Mouse (Mus musculus): Measurements from ENCODE around the gene Rab10. TPM values are rescaled to one million over a fixed set of nuclear protein-coding genes. Genes with fewer than 3 reads are reported as not detected.
A peak's percentile ranks its signal among the peaks of the same experiment; 100 is the strongest.

Gene Rab10
- polyA plus RNA-seq, 1 experiment from 2014 or later = 96.1 TPM

GRCm38 (mm10) chr12:3265188-3265587 lies 44.6 kb downstream of the Rab10 start:
- H3K27me3 ChIP-seq = no peaks in the 10 kb centered on the region
- no peak overlapping the region for H3K27ac ChIP-seq (replicated peaks)
- WGBS = 95% methylated on average over 2 of the region's 2 CpGs
- H3K36me3 ChIP-seq = peaks cover 15% of the 10 kb centered on the region; the same call in 1 of the 2 replicates
- ATAC-seq (ENCODE audit: insufficient number of reproducible peaks, low FRiP score, low TSS enrichment, low read depth) = no peak
- no peak overlapping the region for H3K4me3 ChIP-seq (replicated peaks)
- H3K4me2 ChIP-seq (replicated peaks) = no peak overlapping the region
- H3K9me3 ChIP-seq (replicated peaks) = no peaks in the 10 kb centered on the region
- H3K9ac ChIP-seq = no peak overlapping the region
- no peaks in the 10 kb centered on the region for H3K4me1 ChIP-seq

- WGBS = 74% methylated on average over 2 of the region's 2 CpGs
- Histone ChIP-seq H3K4me3 (replicated peaks) (no peak overlapping the region), H3K9ac (no peak overlapping the region), H3K27ac (replicated peaks) (no peak overlapping the region), H3K36me3 (peaks cover 14% of the 10 kb centered on the region; the same call in 1 of the 2 replicates), H3K4me1 (no peaks in the 10 kb centered on the region), H3K27me3 (no peaks in the 10 kb centered on the region), H3K4me2 (replicated peaks) (no peak overlapping the region), H3K9me3 (replicated peaks) (no peaks in the 10 kb centered on the region)
- no peak for ATAC-seq (ENCODE audit: insufficient number of reproducible peaks, low FRiP score, low TSS enrichment, low read depth)
These were observed 45.3 kb downstream of the Rab10 start for GRCm38 (mm10) chr12:3264449-3264848.

GRCm38 (mm10) chr12:3261596-3261995 lies 48.2 kb downstream of the Rab10 start:
- Histone ChIP-seq H3K4me1 (no peaks in the 10 kb centered on the region), H3K9me3 (replicated peaks) (no peaks in the 10 kb centered on the region), H3K4me3 (replicated peaks) (no peak overlapping the region), H3K27me3 (no peaks in the 10 kb centered on the region), H3K27ac (replicated peaks) (no peak overlapping the region), H3K36me3 (peaks cover 17% of the 10 kb centered on the region), H3K9ac (no peak overlapping the region), H3K4me2 (replicated peaks) (no peak overlapping the region)
- WGBS = 96% methylated on average over 25 of the region's 25 CpGs
- no peak for ATAC-seq (ENCODE audit: insufficient number of reproducible peaks, low FRiP score, low TSS enrichment, low read depth)

- Histone ChIP-seq H3K27ac (replicated peaks) (no peak overlapping the region), H3K9me3 (replicated peaks) (no peaks in the 10 kb centered on the region), H3K9ac (no peak overlapping the region), H3K4me2 (replicated peaks) (no peak overlapping the region), H3K4me3 (replicated peaks) (no peak overlapping the region), H3K27me3 (no peaks in the 10 kb centered on the region), H3K4me1 (no peaks in the 10 kb centered on the region), H3K36me3 (peaks cover 28% of the 10 kb centered on the region)
- no peak for ATAC-seq (ENCODE audit: insufficient number of reproducible peaks, low FRiP score, low TSS enrichment, low read depth)
These were observed 53.8 kb downstream of the Rab10 start for GRCm38 (mm10) chr12:3255966-3256365.

GRCm38 (mm10) chr12:3255435-3255834 lies 54.3 kb downstream of the Rab10 start:
- H3K27ac ChIP-seq (replicated peaks) = no peak overlapping the region
- H3K4me1 ChIP-seq = no peaks in the 10 kb centered on the region
- no peak for ATAC-seq (ENCODE audit: insufficient number of reproducible peaks, low FRiP score, low TSS enrichment, low read depth)
- no peaks in the 10 kb centered on the region for H3K27me3 ChIP-seq
- H3K4me3 ChIP-seq (replicated peaks) = no peak overlapping the region
- 96% methylated on average over 2 of the region's 2 CpGs for WGBS
- peaks cover 31% of the 10 kb centered on the region for H3K36me3 ChIP-seq
- no peak overlapping the region for H3K9ac ChIP-seq
- H3K4me2 ChIP-seq (replicated peaks) = no peak overlapping the region
- no peaks in the 10 kb centered on the region for H3K9me3 ChIP-seq (replicated peaks)

GRCm38 (mm10) chr12:3253591-3253990 lies 56.2 kb downstream of the Rab10 start:
- Histone ChIP-seq H3K27me3 (no peaks in the 10 kb centered on the region), H3K4me2 (replicated peaks) (no peak overlapping the region), H3K27ac (replicated peaks) (no peak overlapping the region), H3K9ac (no peak overlapping the region), H3K9me3 (replicated peaks) (no peaks in the 10 kb centered on the region), H3K36me3 (peaks cover 42% of the 10 kb centered on the region), H3K4me3 (replicated peaks) (no peak overlapping the region), H3K4me1 (no peaks in the 10 kb centered on the region)
- no peak for ATAC-seq (ENCODE audit: insufficient number of reproducible peaks, low FRiP score, low TSS enrichment, low read depth)

GRCm38 (mm10) chr12:3246091-3246490 lies 63.7 kb downstream of the Rab10 start:
- ATAC-seq (ENCODE audit: insufficient number of reproducible peaks, low FRiP score, low TSS enrichment, low read depth) = no peak
- Histone ChIP-seq H3K27ac (replicated peaks) (no peak overlapping the region), H3K36me3 (peaks cover 33% of the 10 kb centered on the region), H3K9ac (no peak overlapping the region), H3K4me3 (replicated peaks) (no peak overlapping the region), H3K27me3 (no peaks in the 10 kb centered on the region), H3K9me3 (replicated peaks) (no peaks in the 10 kb centered on the region), H3K4me2 (replicated peaks) (no peak overlapping the region), H3K4me1 (no peaks in the 10 kb centered on the region)
- 93% methylated on average over 6 of the region's 6 CpGs for WGBS

GRCm38 (mm10) chr12:3239544-3239943 lies 70.2 kb downstream of the Rab10 start:
- Histone ChIP-seq H3K9ac (no peak overlapping the region), H3K27me3 (no peaks in the 10 kb centered on the region), H3K9me3 (replicated peaks) (no peaks in the 10 kb centered on the region), H3K4me1 (peaks cover 9% of the 10 kb centered on the region), H3K27ac (replicated peaks) (no peak overlapping the region), H3K4me2 (replicated peaks) (no peak overlapping the region), H3K36me3 (peaks cover 41% of the 10 kb centered on the region), H3K4me3 (replicated peaks) (no peak overlapping the region)
- WGBS = 94% methylated on average over 1 of the region's 1 CpGs
- no peak for ATAC-seq (ENCODE audit: insufficient number of reproducible peaks, low FRiP score, low TSS enrichment, low read depth)

GRCm38 (mm10) chr12:3238361-3239051 lies 71.3 kb downstream of the Rab10 start:
- ATAC-seq (ENCODE audit: insufficient number of reproducible peaks, low FRiP score, low TSS enrichment, low read depth) = no peak
- peaks cover 41% of the 10 kb centered on the region for H3K36me3 ChIP-seq
- H3K4me2 ChIP-seq (replicated peaks) = no peak overlapping the region
- H3K9me3 ChIP-seq (replicated peaks) = no peaks in the 10 kb centered on the region
- H3K4me1 ChIP-seq = peaks cover 9% of the 10 kb centered on the region
- H3K9ac ChIP-seq = no peak overlapping the region
- no peak overlapping the region for H3K4me3 ChIP-seq (replicated peaks)
- no peaks in the 10 kb centered on the region for H3K27me3 ChIP-seq
- WGBS = 92% methylated on average over 16 of the region's 16 CpGs
- no peak overlapping the region for H3K27ac ChIP-seq (replicated peaks)

- ATAC-seq (ENCODE audit: insufficient number of reproducible peaks, low FRiP score, low TSS enrichment, low read depth) = no peak
- no peak overlapping the region for H3K27ac ChIP-seq (replicated peaks)
- peaks cover 9% of the 10 kb centered on the region for H3K4me1 ChIP-seq
- no peaks in the 10 kb centered on the region for H3K27me3 ChIP-seq
- peaks cover 41% of the 10 kb centered on the region for H3K36me3 ChIP-seq
- no peak overlapping the region for H3K4me3 ChIP-seq (replicated peaks)
- no peak overlapping the region for H3K4me2 ChIP-seq (replicated peaks)
- no peaks in the 10 kb centered on the region for H3K9me3 ChIP-seq (replicated peaks)
- H3K9ac ChIP-seq = no peak overlapping the region
- WGBS = 96% methylated on average over 5 of the region's 5 CpGs
These were observed 72.0 kb downstream of the Rab10 start for GRCm38 (mm10) chr12:3237799-3238198.

GRCm38 (mm10) chr12:3236831-3237681 lies 72.7 kb downstream of the Rab10 start:
- H3K27ac ChIP-seq (replicated peaks) = no peak overlapping the region
- 98% methylated on average over 12 of the region's 12 CpGs for WGBS
- H3K27me3 ChIP-seq = no peaks in the 10 kb centered on the region
- H3K36me3 ChIP-seq = peaks cover 41% of the 10 kb centered on the region
- 0 out of 2 replicates have a peak overlapping the region, but pooled peaks have one; percentile 56 for H3K4me2 ChIP-seq (replicated peaks)
- H3K9ac ChIP-seq = no peak overlapping the region
- H3K4me1 ChIP-seq = peaks cover 9% of the 10 kb centered on the region
- no peaks in the 10 kb centered on the region for H3K9me3 ChIP-seq (replicated peaks)
- H3K4me3 ChIP-seq (replicated peaks) = peak overlapping the region; percentile 66; the same call in 1 of the 2 replicates
- no peak for ATAC-seq (ENCODE audit: insufficient number of reproducible peaks, low FRiP score, low TSS enrichment, low read depth)
